Comparison of ENCODE assay signal across 11 mouse cellular contexts in genomic region chr15:62216688-62217477, GRCm38 (mm10).
DNase-seq lines count a peak whose midpoint lies in the region; ATAC-seq and TF ChIP-seq lines count a peak whose summit lies in the region.
"Had no signal": no experiment of that assay in that cellular context is flagged by ENCODE, and none has a peak within 500 bp of the region (broad histone marks: within the 10 kb centered on the region; RNA-seq: fewer than 3 reads in every experiment).

No protein-coding gene starts in this region.

- TF ChIP-seq CTCF in heart, postnatal 0 days (IDR thresholded peaks at IDR 0.05; ENCODE audit: low read depth) = no peak

- no peak for ATAC-seq in heart, embryonic 12.5 days (ENCODE audit: insufficient number of reproducible peaks, low FRiP score)
- 0 out of 2 replicates have a peak, but pooled peaks have one; percentile 30 for ATAC-seq in heart, postnatal 0 days (ENCODE audit: insufficient read depth, low read depth)
- ATAC-seq in forebrain, embryonic 15.5 days (replicated peaks) = no peak
- ATAC-seq in midbrain, embryonic 11.5 days (ENCODE audit: low FRiP score) = no peak

- peaks cover 21% of the 10 kb centered on the region for H3K4me1 ChIP-seq in heart, embryonic 12.5 days (replicated peaks)
- H3K4me1 ChIP-seq in heart, postnatal 0 days (ENCODE audit: control insufficient read depth, insufficient read depth) = peaks cover 20% of the 10 kb centered on the region
- H3K4me1 ChIP-seq in forebrain, embryonic 15.5 days = no peaks in the 10 kb centered on the region
- no peaks in the 10 kb centered on the region; the same call in 1 of the 2 replicates for H3K4me1 ChIP-seq in midbrain, embryonic 11.5 days (ENCODE audit: control insufficient read depth, insufficient read depth, low read length)
- H3K4me1 ChIP-seq: neural tube, embryonic 12.5 days had no signal

- peak; percentile 96 for DNase-seq in heart, adult 11 months
- peak; percentile 15 for DNase-seq in retina, postnatal 1 day
- DNase-seq in retina, embryonic 14.5 days (ENCODE audit: low spot score) = no peak
- DNase-seq in heart, postnatal 0 days (ENCODE audit: low spot score) = no peak
- DNase-seq in midbrain, embryonic 11.5 days (ENCODE audit: low spot score, missing footprints) = no peak
- DNase-seq in urinary bladder, adult 18-20 months (ENCODE audit: low spot score in 2 of 2) = no peak
- DNase-seq: cerebellum, adult 9-10 months had no signal

- H3K4me2 ChIP-seq in heart, embryonic 12.5 days = no peak overlapping the region
- H3K4me2 ChIP-seq in heart, postnatal 0 days (ENCODE audit: low read depth, low read length) = no peak overlapping the region
- no peak overlapping the region for H3K4me2 ChIP-seq in forebrain, embryonic 15.5 days (replicated peaks)
- no peak overlapping the region for H3K4me2 ChIP-seq in midbrain, embryonic 11.5 days
- H3K4me2 ChIP-seq: hindbrain, embryonic 15.5 days; neural tube, embryonic 12.5 days had no signal

- TF ChIP-seq EP300 in heart, postnatal 0 days (IDR thresholded peaks at IDR 0.05; ENCODE audit: low read depth) = no peak

- H3K27me3 ChIP-seq in heart, embryonic 12.5 days (replicated peaks) = peaks cover 12% of the 10 kb centered on the region; the same call in 1 of the 2 replicates
- no peaks in the 10 kb centered on the region for H3K27me3 ChIP-seq in heart, postnatal 0 days (ENCODE audit: control insufficient read depth, insufficient read depth, low read length)
- no peaks in the 10 kb centered on the region for H3K27me3 ChIP-seq in forebrain, embryonic 15.5 days
- no peaks in the 10 kb centered on the region for H3K27me3 ChIP-seq in midbrain, embryonic 11.5 days (ENCODE audit: control insufficient read depth, insufficient read depth, low read length)
- H3K27me3 ChIP-seq: hindbrain, embryonic 15.5 days; neural tube, embryonic 12.5 days had no signal

- H3K4me3 ChIP-seq in heart, embryonic 12.5 days = no peak overlapping the region
- no peak overlapping the region for H3K4me3 ChIP-seq in heart, postnatal 0 days (ENCODE audit: low read depth, low read length)
- H3K4me3 ChIP-seq in forebrain, embryonic 15.5 days = no peak overlapping the region
- H3K4me3 ChIP-seq in midbrain, embryonic 11.5 days (ENCODE audit: low read depth, low read length) = no peak overlapping the region
- H3K4me3 ChIP-seq: hindbrain, embryonic 15.5 days; neural tube, embryonic 12.5 days had no signal

- WGBS in heart, embryonic 12.5 days = 38% methylated on average over 8 of the region's 8 CpGs
- 30% methylated on average over 8 of the region's 8 CpGs for WGBS in heart, postnatal 0 days
- WGBS in forebrain, embryonic 15.5 days = 56% methylated on average over 8 of the region's 8 CpGs
- 40% methylated on average over 8 of the region's 8 CpGs for WGBS in midbrain, embryonic 11.5 days

- no peaks in the 10 kb centered on the region for H3K36me3 ChIP-seq in heart, embryonic 12.5 days
- no peaks in the 10 kb centered on the region for H3K36me3 ChIP-seq in heart, postnatal 0 days (replicated peaks; ENCODE audit: control insufficient read depth, insufficient read depth, low read length)
- H3K36me3 ChIP-seq in forebrain, embryonic 15.5 days = no peaks in the 10 kb centered on the region
- H3K36me3 ChIP-seq in midbrain, embryonic 11.5 days (ENCODE audit: control insufficient read depth, insufficient read depth, low read length) = no peaks in the 10 kb centered on the region
- H3K36me3 ChIP-seq: hindbrain, embryonic 15.5 days; neural tube, embryonic 12.5 days had no signal

- no peak overlapping the region for H3K9ac ChIP-seq in heart, embryonic 12.5 days
- H3K9ac ChIP-seq in heart, postnatal 0 days (replicated peaks; ENCODE audit: low read depth, low read length) = no peak overlapping the region
- H3K9ac ChIP-seq in forebrain, embryonic 15.5 days (replicated peaks) = no peak overlapping the region
- H3K9ac ChIP-seq in midbrain, embryonic 11.5 days (ENCODE audit: low read length) = no peak overlapping the region
- H3K9ac ChIP-seq: hindbrain, embryonic 15.5 days; neural tube, embryonic 12.5 days had no signal

- no peak overlapping the region for H3K27ac ChIP-seq in heart, embryonic 12.5 days (ENCODE audit: poor library complexity, severe bottlenecking)
- H3K27ac ChIP-seq in heart, postnatal 0 days (ENCODE audit: low read depth) = 0 out of 2 replicates have a peak overlapping the region, but pooled peaks have one; percentile 7
- no peak overlapping the region for H3K27ac ChIP-seq in forebrain, embryonic 15.5 days (replicated peaks)
- no peak overlapping the region for H3K27ac ChIP-seq in midbrain, embryonic 11.5 days (ENCODE audit: low read depth, low read length)
- H3K27ac ChIP-seq: hindbrain, embryonic 15.5 days; neural tube, embryonic 12.5 days had no signal

- no peaks in the 10 kb centered on the region for H3K9me3 ChIP-seq in heart, embryonic 12.5 days (replicated peaks)
- no peaks in the 10 kb centered on the region for H3K9me3 ChIP-seq in heart, postnatal 0 days (replicated peaks; ENCODE audit: control insufficient read depth, low read length)
- no peaks in the 10 kb centered on the region for H3K9me3 ChIP-seq in forebrain, embryonic 15.5 days
- no peaks in the 10 kb centered on the region for H3K9me3 ChIP-seq in midbrain, embryonic 11.5 days (ENCODE audit: control insufficient read depth, low read length)
- H3K9me3 ChIP-seq: hindbrain, embryonic 15.5 days; neural tube, embryonic 12.5 days had no signal

Comparison
In these comparisons a context has a peak if more than half of its experiments do, and no peak if none do; other contexts are left out.
1. DNase-seq: peak in heart, adult 11 months (single experiment) and retina, postnatal 1 day (single experiment); none in retina, embryonic 14.5 days (single experiment), heart, postnatal 0 days (single experiment), midbrain, embryonic 11.5 days (single experiment) and urinary bladder, adult 18-20 months (0 of 2).